Mouse (Mus musculus) kidney, embryonic 16.5 days (tissue): Measurements from ENCODE around the gene St8sia6. TPM values are rescaled to one million over a fixed set of nuclear protein-coding genes. Genes with fewer than 3 reads are reported as not detected.

ENCODE experiments used
- ATAC-seq: fragments of 200-750 bp; cut with Nextera tagmentation; 2 replicates; pipeline ENCODE4 v1.8.0; 2017; ENCODE audit warnings: moderate TSS enrichment; ENCODE audit not compliant: low FRiP score, low TSS enrichment
- H3K27ac ChIP-seq: fragments of 300-500 bp; sonication (generic); 2 replicates; pipeline ENCODE4 v1.5.1; 2014; ENCODE audit warnings: low read length
- H3K27me3 ChIP-seq: fragments of 300-500 bp; sonication (generic); 2 replicates; pipeline ENCODE4 v1.6.1; 2014; ENCODE audit warnings: low read length, control low read depth, mixed read lengths; ENCODE audit not compliant: insufficient read depth
- H3K36me3 ChIP-seq: fragments of 300-500 bp; sonication (generic); 2 replicates; pipeline ENCODE4 v1.6.1; 2014; ENCODE audit warnings: low read length, control low read depth, mixed read lengths; ENCODE audit not compliant: insufficient read depth
- H3K4me1 ChIP-seq: fragments of 300-500 bp; sonication (generic); 2 replicates; pipeline ENCODE4 v1.6.1; 2014; ENCODE audit warnings: low read length, control low read depth, mixed read lengths; ENCODE audit not compliant: insufficient read depth
- H3K4me2 ChIP-seq: fragments of 300-500 bp; sonication (generic); replicated peaks from 2 replicates; pipeline ENCODE4 v1.6.1; 2014; ENCODE audit warnings: low read depth, low read length
- H3K4me3 ChIP-seq: fragments of 300-500 bp; sonication (generic); 2 replicates; pipeline ENCODE4 v1.5.1; 2014; ENCODE audit warnings: mild to moderate bottlenecking, low read length
- H3K9ac ChIP-seq: fragments of 300-500 bp; sonication (generic); replicated peaks from 2 replicates; pipeline ENCODE4 v1.6.1; 2014; ENCODE audit warnings: low read length
- H3K9me3 ChIP-seq: fragments of 300-500 bp; sonication (generic); 2 replicates; pipeline ENCODE4 v1.6.1; 2016; ENCODE audit warnings: low read length, control low read depth
- WGBS: fragments of 180-500 bp; shearing (Covaris S2); extraction: QIAGEN DNeasy Blood & Tissue Kit; methylation state at CpG from one replicate; pipeline ENCODE4 v1.1.7; 2014; 5-methylcytosine and 5-hydroxymethylcytosine counted together
- polyA plus RNA-seq: library from polyadenylated mRNA; unstranded; fragments of >200 nt; fragmentation: Nextera tagmentation; extraction: Ambion mirVana; gene quantifications from 2 replicates; pipeline ENCODE4 v1.2.1, GENCODE M21; 2015

Gene St8sia6
- polyA plus RNA-seq, 1 experiment from 2014 or later = 5.6 TPM

GRCm38 (mm10) chr2:13768524-13768923 lies 25.3 kb downstream of the St8sia6 start:
- ATAC-seq = no peak
- Histone ChIP-seq H3K36me3 (no peaks in the 10 kb centered on the region), H3K4me2 (no peak overlapping the region), H3K4me1 (no peaks in the 10 kb centered on the region), H3K27ac (no peak overlapping the region), H3K9ac (no peak overlapping the region), H3K4me3 (no peak overlapping the region), H3K9me3 (no peaks in the 10 kb centered on the region), H3K27me3 (no peaks in the 10 kb centered on the region)
- 75% methylated on average over 5 of the region's 5 CpGs for WGBS

- 47% methylated on average over 9 of the region's 9 CpGs for WGBS
- ATAC-seq = no peak
- H3K9me3 ChIP-seq = no peaks in the 10 kb centered on the region
These were observed 26.1 kb downstream of the St8sia6 start for GRCm38 (mm10) chr2:13767532-13768411.

GRCm38 (mm10) chr2:13760366-13760765 lies 33.5 kb downstream of the St8sia6 start:
- no peaks in the 10 kb centered on the region for H3K9me3 ChIP-seq
- H3K36me3 ChIP-seq = no peaks in the 10 kb centered on the region
- ATAC-seq = no peak
- no peak overlapping the region for H3K4me3 ChIP-seq
- H3K27me3 ChIP-seq = no peaks in the 10 kb centered on the region
- no peak overlapping the region for H3K9ac ChIP-seq
- H3K27ac ChIP-seq = no peak overlapping the region
- H3K4me1 ChIP-seq = no peaks in the 10 kb centered on the region
- no peak overlapping the region for H3K4me2 ChIP-seq

More at GRCm38 (mm10) chr2:13767532-13768411, 26.1 kb downstream of the St8sia6 start:
- H3K9ac ChIP-seq = no peak overlapping the region
- no peak overlapping the region for H3K27ac ChIP-seq
- no peaks in the 10 kb centered on the region for H3K36me3 ChIP-seq
- H3K27me3 ChIP-seq = no peaks in the 10 kb centered on the region
- no peaks in the 10 kb centered on the region for H3K4me1 ChIP-seq
- no peak overlapping the region for H3K4me2 ChIP-seq
- H3K4me3 ChIP-seq = no peak overlapping the region

- H3K4me3 ChIP-seq = no peak overlapping the region
- no peaks in the 10 kb centered on the region for H3K27me3 ChIP-seq
- H3K4me1 ChIP-seq = no peaks in the 10 kb centered on the region
- ATAC-seq = no peak
- H3K9ac ChIP-seq = no peak overlapping the region
- no peaks in the 10 kb centered on the region for H3K9me3 ChIP-seq
- H3K4me2 ChIP-seq = no peak overlapping the region
- WGBS = 80% methylated on average over 7 of the region's 7 CpGs
- H3K27ac ChIP-seq = no peak overlapping the region
- no peaks in the 10 kb centered on the region for H3K36me3 ChIP-seq
These were observed 36.5 kb downstream of the St8sia6 start for GRCm38 (mm10) chr2:13757412-13757811.

GRCm38 (mm10) chr2:13755733-13756132 lies 38.1 kb downstream of the St8sia6 start:
- Histone ChIP-seq H3K27me3 (no peaks in the 10 kb centered on the region), H3K4me2 (no peak overlapping the region), H3K27ac (no peak overlapping the region), H3K9ac (no peak overlapping the region), H3K9me3 (no peaks in the 10 kb centered on the region), H3K4me3 (no peak overlapping the region), H3K4me1 (no peaks in the 10 kb centered on the region), H3K36me3 (no peaks in the 10 kb centered on the region)
- WGBS = 77% methylated on average over 4 of the region's 4 CpGs
- no peak for ATAC-seq

GRCm38 (mm10) chr2:13751691-13752090 lies 42.2 kb downstream of the St8sia6 start:
- no peak overlapping the region for H3K27ac ChIP-seq
- H3K4me1 ChIP-seq = no peaks in the 10 kb centered on the region
- H3K4me2 ChIP-seq = no peak overlapping the region
- ATAC-seq = no peak
- H3K9me3 ChIP-seq = no peaks in the 10 kb centered on the region
- WGBS = 83% methylated on average over 1 of the region's 1 CpGs
- H3K9ac ChIP-seq = no peak overlapping the region
- H3K4me3 ChIP-seq = no peak overlapping the region
- no peaks in the 10 kb centered on the region for H3K36me3 ChIP-seq
- no peaks in the 10 kb centered on the region for H3K27me3 ChIP-seq

GRCm38 (mm10) chr2:13750777-13751176 lies 43.1 kb downstream of the St8sia6 start:
- no peaks in the 10 kb centered on the region for H3K27me3 ChIP-seq
- no peaks in the 10 kb centered on the region for H3K36me3 ChIP-seq
- no peak overlapping the region for H3K4me3 ChIP-seq
- H3K27ac ChIP-seq = no peak overlapping the region
- ATAC-seq = no peak
- H3K4me2 ChIP-seq = no peak overlapping the region
- no peaks in the 10 kb centered on the region for H3K4me1 ChIP-seq
- WGBS = 64% methylated on average over 1 of the region's 1 CpGs
- H3K9ac ChIP-seq = no peak overlapping the region
- no peaks in the 10 kb centered on the region for H3K9me3 ChIP-seq

GRCm38 (mm10) chr2:13750089-13750488 lies 43.8 kb downstream of the St8sia6 start:
- 39% methylated on average over 1 of the region's 1 CpGs for WGBS
- Histone ChIP-seq H3K27me3 (no peaks in the 10 kb centered on the region), H3K27ac (0 out of 2 replicates have a peak overlapping the region, but pooled peaks have one; percentile 27), H3K36me3 (no peaks in the 10 kb centered on the region), H3K4me1 (no peaks in the 10 kb centered on the region), H3K9me3 (no peaks in the 10 kb centered on the region), H3K9ac (no peak overlapping the region), H3K4me2 (no peak overlapping the region), H3K4me3 (no peak overlapping the region)
- ATAC-seq = no peak

GRCm38 (mm10) chr2:13749176-13749575 lies 44.7 kb downstream of the St8sia6 start:
- no peak overlapping the region for H3K9ac ChIP-seq
- no peak overlapping the region for H3K4me2 ChIP-seq
- H3K27ac ChIP-seq = no peak overlapping the region
- no peak for ATAC-seq
- H3K9me3 ChIP-seq = no peaks in the 10 kb centered on the region
- H3K4me3 ChIP-seq = no peak overlapping the region
- no peaks in the 10 kb centered on the region for H3K27me3 ChIP-seq
- no peaks in the 10 kb centered on the region for H3K4me1 ChIP-seq
- H3K36me3 ChIP-seq = no peaks in the 10 kb centered on the region
- 40% methylated on average over 1 of the region's 1 CpGs for WGBS

- no peak for ATAC-seq
- Histone ChIP-seq H3K4me2 (no peak overlapping the region), H3K9ac (no peak overlapping the region), H3K27ac (no peak overlapping the region), H3K9me3 (no peaks in the 10 kb centered on the region), H3K27me3 (no peaks in the 10 kb centered on the region), H3K36me3 (no peaks in the 10 kb centered on the region), H3K4me3 (no peak overlapping the region), H3K4me1 (no peaks in the 10 kb centered on the region)
- WGBS = 91% methylated on average over 1 of the region's 1 CpGs
These were observed 46.3 kb downstream of the St8sia6 start for GRCm38 (mm10) chr2:13747576-13747975.
